Mouse (Mus musculus) liver, embryonic 12.5 days (tissue): Measurements from ENCODE around the gene Tsga10. TPM values are rescaled to one million over a fixed set of nuclear protein-coding genes. Genes with fewer than 3 reads are reported as not detected.
"Not testable (repeated sequence)": the region's sequence is repeated elsewhere in the genome, so short reads cannot be mapped to it uniquely, and the experiment has no call there.

ENCODE experiments used
- ATAC-seq: fragments of 200-750 bp; cut with Nextera tagmentation; 2 replicates; pipeline ENCODE4 v1.8.0; 2017; ENCODE audit warnings: moderate number of reproducible peaks, mild to moderate bottlenecking, moderate library complexity
- H3K27ac ChIP-seq: fragments of 300-500 bp; sonication (generic); 2 replicates; pipeline ENCODE4 v1.5.1; 2016; ENCODE audit warnings: mild to moderate bottlenecking
- H3K27me3 ChIP-seq: fragments of 300-500 bp; sonication (generic); replicated peaks from 2 replicates; pipeline ENCODE4 v1.6.1; 2016; ENCODE audit warnings: mild to moderate bottlenecking, moderate library complexity
- H3K36me3 ChIP-seq: fragments of 300-500 bp; sonication (generic); 2 replicates; pipeline ENCODE4 v1.6.1; 2016; ENCODE audit warnings: mild to moderate bottlenecking, moderate library complexity
- H3K4me1 ChIP-seq: fragments of 300-500 bp; sonication (generic); 2 replicates; pipeline ENCODE4 v1.6.1; 2016
- H3K4me2 ChIP-seq: fragments of 300-500 bp; sonication (generic); 2 replicates; pipeline ENCODE4 v1.6.1; 2016; ENCODE audit warnings: mild to moderate bottlenecking, moderate library complexity
- H3K4me3 ChIP-seq: fragments of 300-500 bp; sonication (generic); 2 replicates; pipeline ENCODE4 v1.5.1; 2016; ENCODE audit warnings: mild to moderate bottlenecking, moderate library complexity
- H3K9ac ChIP-seq: fragments of 300-500 bp; sonication (generic); 2 replicates; pipeline ENCODE4 v1.6.1; 2016; ENCODE audit warnings: mild to moderate bottlenecking, moderate library complexity
- H3K9me3 ChIP-seq: fragments of 300-500 bp; sonication (generic); replicated peaks from 2 replicates; pipeline ENCODE4 v1.6.1; 2016; ENCODE audit warnings: mild to moderate bottlenecking, moderate library complexity
- WGBS: fragments of 180-500 bp; shearing (Covaris S2); methylation state at CpG from one replicate; pipeline ENCODE4 v1.1.7; 2016; ENCODE audit not compliant: insufficient replicate concordance; 5-methylcytosine and 5-hydroxymethylcytosine counted together
- polyA plus RNA-seq: library from polyadenylated mRNA; unstranded; fragments of >200 nt; fragmentation: Nextera tagmentation; extraction: Ambion mirVana; gene quantifications from 2 replicates; pipeline ENCODE4 v1.2.1, GENCODE M21; 2016

Tsga10 gene
- polyA plus RNA-seq, 1 experiment from 2014 or later, result 2.3 TPM

DNA sequence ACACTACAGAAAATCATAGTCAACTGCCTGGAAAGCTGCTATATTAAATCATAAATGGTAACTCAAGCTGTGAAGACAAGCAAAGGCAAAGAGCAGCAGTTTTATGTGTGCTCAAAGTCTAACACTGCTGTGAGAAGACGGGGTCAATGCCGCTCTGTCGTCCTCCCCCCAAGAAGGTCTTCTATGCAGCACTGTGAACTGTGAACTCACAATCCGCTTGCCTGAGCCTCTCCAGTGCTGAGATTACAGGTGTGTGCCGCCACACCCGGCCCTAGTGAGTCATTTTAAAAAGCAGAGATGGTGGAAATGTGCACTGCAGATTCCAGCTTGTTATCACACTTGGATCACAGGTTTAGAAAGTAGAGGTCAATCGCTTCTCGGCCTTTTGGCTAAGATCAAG, 19.4 kb downstream of the Tsga10 start:
- no peaks in the 10 kb centered on the region for H3K4me1 ChIP-seq
- H3K4me2 ChIP-seq, result no peak overlapping the region
- WGBS, result 68% methylated on average over 8 of the region's 8 CpGs

DNA sequence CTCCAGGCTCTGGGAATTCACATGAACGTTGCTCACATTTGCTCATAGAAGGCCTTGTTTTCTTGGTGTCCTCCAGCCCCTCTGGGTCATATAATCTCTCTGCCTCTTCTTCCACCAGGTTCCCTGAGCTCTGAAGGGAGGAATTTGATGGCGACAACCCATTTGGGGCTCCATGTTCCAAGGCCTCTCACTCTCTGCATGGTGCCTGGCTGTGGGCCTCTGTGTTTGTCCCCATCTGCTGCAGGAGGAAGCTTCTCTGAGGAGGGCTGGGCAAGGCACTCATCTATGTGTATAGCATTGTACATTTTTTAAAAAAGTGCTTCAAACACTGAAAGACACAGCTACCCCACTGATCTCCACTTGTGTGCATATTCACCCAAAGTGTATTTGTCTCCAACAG, 34.5 kb downstream of the Tsga10 start:
- H3K27ac ChIP-seq, result no peak overlapping the region
- no peak overlapping the region for H3K4me2 ChIP-seq
- no peaks in the 10 kb centered on the region for H3K4me1 ChIP-seq
- ATAC-seq, result no peak
- H3K36me3 ChIP-seq, result no peaks in the 10 kb centered on the region
- WGBS, result 63% methylated on average over 2 of the region's 2 CpGs
- H3K9me3 ChIP-seq, result no peaks in the 10 kb centered on the region
- H3K9ac ChIP-seq, result no peak overlapping the region
- H3K27me3 ChIP-seq, result no peaks in the 10 kb centered on the region
- H3K4me3 ChIP-seq, result no peak overlapping the region

More for the DNA sequence above, 19.4 kb downstream of the Tsga10 start:
- Histone ChIP-seq H3K27me3 (no peaks in the 10 kb centered on the region), H3K36me3 (no peaks in the 10 kb centered on the region), H3K4me3 (no peak overlapping the region), H3K9ac (no peak overlapping the region), H3K27ac (no peak overlapping the region), H3K9me3 (no peaks in the 10 kb centered on the region)
- ATAC-seq, result no peak

DNA sequence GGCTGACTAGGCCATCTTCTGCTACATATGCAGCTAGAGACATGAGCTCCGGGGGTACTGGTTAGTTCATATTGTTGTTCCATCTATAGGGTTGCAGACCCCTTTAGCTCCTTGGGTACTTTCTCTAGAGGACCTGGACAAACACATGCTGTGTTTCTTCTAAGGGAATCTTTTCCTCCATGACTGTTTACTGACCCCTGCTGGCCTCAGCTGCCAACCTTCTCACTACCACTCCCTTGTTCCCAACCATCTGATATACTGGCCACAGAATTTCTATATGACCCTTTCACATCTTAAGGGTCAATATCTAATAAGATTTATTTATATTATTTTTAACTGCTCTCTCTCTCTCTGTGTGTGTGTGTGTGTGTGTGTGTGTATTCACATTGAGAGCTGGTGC, 63.9 kb downstream of the Tsga10 start:
- not testable (repeated sequence) for H3K27ac ChIP-seq, H3K4me1 ChIP-seq, H3K4me3 ChIP-seq, H3K36me3 ChIP-seq, ATAC-seq, H3K9me3 ChIP-seq, H3K4me2 ChIP-seq, H3K27me3 ChIP-seq, H3K9ac ChIP-seq
- WGBS, result 62% methylated on average over 1 of the region's 1 CpGs

DNA sequence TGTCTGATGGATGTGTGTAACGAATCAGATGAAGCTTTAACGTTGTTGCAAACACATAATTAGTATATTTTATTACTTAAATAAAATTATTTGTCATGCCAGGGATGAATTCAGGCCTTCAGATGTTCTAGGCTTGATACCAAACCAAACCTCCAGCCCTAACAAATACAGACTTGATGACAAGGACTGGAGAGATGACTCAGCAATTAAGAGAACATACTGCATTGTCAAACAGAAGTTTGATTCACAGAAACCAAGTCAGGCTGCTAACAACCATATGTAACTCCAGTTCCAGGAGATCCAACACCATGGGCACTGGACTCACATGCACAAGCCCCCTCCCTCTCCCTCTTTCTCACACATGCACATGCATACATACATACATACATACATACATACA, 65.9 kb downstream of the Tsga10 start:
- no peaks in the 10 kb centered on the region for H3K27me3 ChIP-seq
- no peak overlapping the region for H3K27ac ChIP-seq
- 0 out of 2 replicates have a peak, but pooled peaks cover 3% of the 10 kb centered on the region for H3K4me1 ChIP-seq
- no peaks in the 10 kb centered on the region for H3K9me3 ChIP-seq
- ATAC-seq, result no peak
- no peak overlapping the region for H3K4me2 ChIP-seq
- no peak overlapping the region for H3K9ac ChIP-seq
- no peak overlapping the region for H3K4me3 ChIP-seq
- 71% methylated on average over 2 of the region's 2 CpGs for WGBS
- H3K36me3 ChIP-seq, result no peaks in the 10 kb centered on the region

DNA sequence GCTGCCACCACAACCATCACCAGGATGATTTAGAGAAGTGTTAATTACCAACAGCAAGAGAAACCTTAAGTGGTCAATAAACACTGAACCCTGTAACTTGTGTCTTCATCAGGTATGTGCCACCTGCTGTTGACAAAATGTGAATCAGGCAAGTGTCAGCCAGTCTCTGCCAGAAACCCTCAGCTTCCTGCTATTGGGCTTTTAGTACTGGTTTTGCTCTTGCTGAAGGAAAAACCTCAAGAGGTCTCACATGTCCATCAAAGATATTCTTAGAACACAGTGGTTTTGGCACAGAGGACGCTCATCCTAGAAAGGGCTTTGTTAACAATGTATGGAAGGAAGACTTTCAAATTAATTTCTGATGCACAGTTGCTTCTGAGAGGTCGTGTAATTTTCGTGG, 66.7 kb downstream of the Tsga10 start:
- H3K27ac ChIP-seq, result no peak overlapping the region

DNA sequence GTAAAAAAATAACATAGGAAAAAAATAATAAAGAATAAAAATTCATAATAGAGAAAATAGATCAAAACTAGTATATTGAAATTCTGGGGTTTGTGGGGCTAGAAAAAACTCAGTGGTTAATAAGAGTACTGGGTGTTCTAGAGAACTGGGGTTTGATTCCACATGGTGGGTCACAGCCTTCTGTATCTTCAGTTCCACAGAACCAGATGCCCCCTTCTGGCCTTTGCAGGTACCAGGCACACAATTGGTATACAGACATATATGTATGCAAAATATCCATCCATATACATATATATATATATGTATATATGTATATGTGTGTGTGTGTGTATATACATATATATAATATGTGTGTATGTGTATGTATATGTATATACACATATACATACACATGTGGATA, 106.8 kb downstream of the Tsga10 start:
- Histone ChIP-seq H3K9me3 (no peaks in the 10 kb centered on the region), H3K4me2 (no peak overlapping the region)
- no peak for ATAC-seq

More for the DNA sequence above, 66.7 kb downstream of the Tsga10 start:
- H3K9ac ChIP-seq, result no peak overlapping the region
- 0 out of 2 replicates have a peak, but pooled peaks cover 3% of the 10 kb centered on the region for H3K4me1 ChIP-seq
- no peaks in the 10 kb centered on the region for H3K36me3 ChIP-seq
- no peaks in the 10 kb centered on the region for H3K27me3 ChIP-seq
- no peak overlapping the region for H3K4me3 ChIP-seq
- no peak for ATAC-seq
- WGBS, result 13% methylated on average over 3 of the region's 3 CpGs
- H3K9me3 ChIP-seq, result no peaks in the 10 kb centered on the region
- no peak overlapping the region for H3K4me2 ChIP-seq

DNA sequence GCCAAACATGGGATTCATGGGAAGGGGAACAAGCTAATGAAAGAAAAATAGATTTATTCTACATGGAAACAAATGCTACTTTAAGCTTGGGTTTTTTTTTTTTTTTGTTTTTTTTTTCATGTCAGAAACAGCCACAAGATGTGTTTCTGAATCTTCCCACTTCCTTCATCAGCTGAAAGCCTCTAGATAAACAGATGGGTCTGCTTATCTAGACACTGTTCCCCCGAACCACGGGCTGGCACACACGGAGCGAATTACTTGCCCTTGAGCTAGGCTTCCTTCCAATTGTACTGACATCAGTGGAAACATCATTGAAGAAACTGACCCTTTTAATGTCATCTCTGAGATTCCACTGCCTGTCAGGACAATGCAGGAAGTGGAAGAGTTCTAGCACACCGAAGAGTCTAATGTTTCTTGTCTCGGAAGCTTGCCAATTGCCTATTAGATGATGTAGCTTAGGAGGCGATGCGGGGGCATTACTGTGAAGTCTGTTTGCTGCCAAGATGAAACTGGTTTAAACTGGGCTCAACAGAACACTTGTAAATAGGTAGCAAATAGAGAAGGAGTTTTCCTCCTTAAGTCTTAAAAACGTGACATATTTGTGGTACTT, 121.5 kb downstream of the Tsga10 start:
- Histone ChIP-seq H3K4me2 (no peak overlapping the region), H3K4me3 (no peak overlapping the region), H3K27ac (no peak overlapping the region), H3K27me3 (0 out of 2 replicates have a peak, but pooled peaks cover 5% of the 10 kb centered on the region), H3K36me3 (no peaks in the 10 kb centered on the region), H3K9ac (no peak overlapping the region), H3K4me1 (peaks cover 19% of the 10 kb centered on the region), H3K9me3 (no peaks in the 10 kb centered on the region)
- 40% methylated on average over 9 of the region's 9 CpGs for WGBS
- peak; percentile 61; the same call in 1 of the 2 replicates for ATAC-seq

More for the DNA sequence above, 106.8 kb downstream of the Tsga10 start:
- Histone ChIP-seq H3K4me1 (no peaks in the 10 kb centered on the region), H3K4me3 (no peak overlapping the region), H3K36me3 (no peaks in the 10 kb centered on the region), H3K9ac (no peak overlapping the region), H3K27me3 (no peaks in the 10 kb centered on the region), H3K27ac (no peak overlapping the region)

DNA sequence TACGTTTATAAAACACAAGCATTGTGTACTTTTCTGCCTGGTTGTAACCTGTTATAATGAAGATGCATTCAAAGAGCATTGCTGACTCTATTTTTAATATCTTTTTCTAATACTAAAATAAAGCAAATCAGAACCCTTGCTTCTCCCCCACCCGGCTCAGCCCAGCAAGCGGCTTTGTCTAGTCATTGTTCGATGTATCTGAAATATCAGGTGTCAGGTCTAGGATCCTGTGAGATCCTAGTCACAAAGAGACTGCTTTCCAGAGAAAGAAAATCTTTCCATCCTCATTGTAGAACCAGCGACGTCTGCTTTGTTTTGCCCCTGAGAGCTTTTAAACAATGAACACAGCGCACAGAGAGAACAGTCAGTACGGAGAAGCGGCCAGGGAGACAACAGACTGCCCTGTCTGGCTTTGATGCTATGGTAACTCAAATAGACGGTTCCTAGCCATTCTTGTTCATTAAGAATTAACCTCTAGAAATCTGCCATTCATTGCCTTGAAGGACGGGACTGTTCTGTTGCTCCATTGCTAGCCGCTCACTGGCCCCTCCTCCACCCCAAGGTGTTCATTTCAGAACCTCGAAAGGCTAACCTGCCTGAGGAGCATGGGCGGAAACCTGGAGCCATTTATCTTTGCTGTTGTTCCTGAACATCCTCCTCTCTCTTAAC, 123.5 kb downstream of the Tsga10 start:
- H3K27ac ChIP-seq, result no peak overlapping the region
- H3K36me3 ChIP-seq, result no peaks in the 10 kb centered on the region
- ATAC-seq, result no peak
- H3K9ac ChIP-seq, result no peak overlapping the region
- no peak overlapping the region for H3K4me2 ChIP-seq
- no peaks in the 10 kb centered on the region for H3K9me3 ChIP-seq
- no peak overlapping the region for H3K4me3 ChIP-seq
- H3K27me3 ChIP-seq, result 0 out of 2 replicates have a peak, but pooled peaks cover 5% of the 10 kb centered on the region
- WGBS, result 73% methylated on average over 14 of the region's 14 CpGs
- H3K4me1 ChIP-seq, result peaks cover 19% of the 10 kb centered on the region

DNA sequence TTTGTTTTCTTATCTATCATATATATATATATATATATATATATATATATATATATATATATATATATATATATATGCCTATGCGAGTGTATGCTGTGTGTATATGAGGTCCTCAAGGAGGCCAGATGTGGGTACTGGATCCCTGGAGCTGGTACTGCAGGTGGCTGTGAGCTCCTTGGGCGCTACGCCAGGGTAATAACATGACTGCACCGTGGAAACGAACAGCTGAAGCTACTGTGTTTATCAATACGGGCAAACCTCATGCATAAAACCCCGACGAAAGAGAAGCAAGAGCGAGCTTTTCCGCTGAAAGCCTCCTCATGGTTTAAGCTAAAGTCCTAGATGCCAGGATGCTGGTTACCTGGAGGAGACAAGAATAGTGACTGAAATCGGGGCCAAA, 124.1 kb downstream of the Tsga10 start:
- WGBS, result 74% methylated on average over 10 of the region's 11 CpGs
- Histone ChIP-seq H3K27me3 (0 out of 2 replicates have a peak, but pooled peaks cover 5% of the 10 kb centered on the region), H3K9ac (no peak overlapping the region), H3K4me1 (peaks cover 20% of the 10 kb centered on the region), H3K27ac (no peak overlapping the region), H3K4me2 (no peak overlapping the region), H3K9me3 (no peaks in the 10 kb centered on the region), H3K36me3 (no peaks in the 10 kb centered on the region), H3K4me3 (no peak overlapping the region)
- no peak for ATAC-seq

DNA sequence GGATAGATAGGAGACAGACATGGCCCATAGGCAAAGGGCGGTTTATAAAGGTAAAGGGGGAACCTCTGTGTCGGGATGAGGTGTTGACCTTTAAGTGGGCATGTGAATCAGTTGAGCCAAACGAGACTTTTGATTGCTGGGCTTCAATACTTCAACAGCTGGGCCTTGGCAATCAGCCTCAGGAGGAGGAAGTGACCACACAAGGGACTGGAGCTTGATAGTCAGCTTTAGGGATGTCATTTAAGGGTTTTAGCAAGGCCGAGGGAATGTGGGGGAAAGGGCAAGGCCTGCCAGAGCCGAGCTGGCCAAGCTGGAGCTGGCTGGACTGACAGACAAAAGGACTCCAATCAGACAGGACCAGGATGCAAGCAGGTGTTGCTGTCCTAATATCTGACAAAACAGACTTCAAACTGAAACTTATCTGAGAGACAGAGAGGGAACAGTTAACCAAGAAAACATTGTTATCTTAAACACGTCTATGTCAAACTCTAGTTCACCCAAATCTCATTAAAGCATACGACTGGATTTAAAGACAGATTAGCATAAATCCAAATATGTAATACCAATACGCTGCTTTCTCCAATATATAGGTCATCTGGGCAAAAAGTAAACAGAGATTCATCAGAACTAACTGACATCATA, 125.9 kb downstream of the Tsga10 start:
- Histone ChIP-seq H3K4me1 (peaks cover 22% of the 10 kb centered on the region), H3K9me3 (no peaks in the 10 kb centered on the region), H3K36me3 (no peaks in the 10 kb centered on the region), H3K27ac (no peak overlapping the region), H3K27me3 (0 out of 2 replicates have a peak, but pooled peaks cover 5% of the 10 kb centered on the region), H3K9ac (no peak overlapping the region), H3K4me2 (no peak overlapping the region), H3K4me3 (no peak overlapping the region)
- ATAC-seq, result no peak
- 29% methylated on average over 8 of the region's 8 CpGs for WGBS

DNA sequence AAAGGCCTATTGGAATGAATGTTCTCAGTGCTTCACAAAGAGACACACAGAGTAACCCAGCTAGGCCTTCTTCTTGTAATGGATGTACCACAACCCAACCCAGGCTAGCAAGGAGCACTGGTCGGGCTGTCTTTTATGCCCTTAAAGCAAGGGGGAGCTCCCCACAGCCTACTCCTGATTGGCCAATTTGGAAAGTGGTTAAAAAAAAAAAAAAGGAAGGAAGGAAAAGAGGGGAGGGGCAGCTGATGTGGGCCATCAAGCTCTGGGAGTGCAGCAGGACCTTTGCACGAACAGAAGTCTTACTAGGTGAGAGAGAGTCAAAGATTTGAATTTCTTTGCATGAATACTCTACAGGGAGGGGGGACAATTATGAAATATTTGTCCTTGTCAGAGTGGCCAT, 127.3 kb downstream of the Tsga10 start:
- WGBS, result 32% methylated on average over 2 of the region's 2 CpGs

DNA sequence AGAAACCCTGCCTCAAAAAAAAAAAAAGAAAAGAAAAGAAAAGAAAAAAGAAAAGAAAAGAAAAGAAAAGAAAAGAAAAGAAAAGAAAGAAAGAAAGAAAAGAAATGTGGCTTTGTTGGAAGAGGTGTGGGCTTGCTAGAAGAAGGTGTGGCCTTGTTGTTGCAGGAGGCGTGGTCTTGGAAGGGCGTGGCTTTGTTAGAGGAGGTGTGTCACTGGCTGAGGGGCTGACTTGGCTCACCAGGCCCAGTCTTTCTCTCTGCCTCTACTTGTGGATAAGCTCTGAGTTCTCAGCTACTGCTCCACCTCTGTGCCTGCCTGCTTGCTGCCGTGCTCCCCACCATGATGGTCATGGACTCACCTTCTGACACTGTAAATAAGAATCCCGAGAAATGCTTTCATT, 129.2 kb downstream of the Tsga10 start:
- no peaks in the 10 kb centered on the region for H3K36me3 ChIP-seq
- ATAC-seq, result 0 out of 2 replicates have a peak, but pooled peaks have one; percentile 57
- no peaks in the 10 kb centered on the region for H3K27me3 ChIP-seq
- H3K4me2 ChIP-seq, result no peak overlapping the region
- peaks cover 9% of the 10 kb centered on the region for H3K4me1 ChIP-seq
- no peak overlapping the region for H3K9ac ChIP-seq
- no peak overlapping the region for H3K27ac ChIP-seq
- no peaks in the 10 kb centered on the region for H3K9me3 ChIP-seq
- whole genome bisulfite sequencing, result 52% methylated on average over 4 of the region's 4 CpGs
- no peak overlapping the region for H3K4me3 ChIP-seq

More for the DNA sequence above, 127.3 kb downstream of the Tsga10 start:
- H3K36me3 ChIP-seq, result no peaks in the 10 kb centered on the region
- ATAC-seq, result no peak
- no peaks in the 10 kb centered on the region for H3K9me3 ChIP-seq
- peaks cover 10% of the 10 kb centered on the region for H3K4me1 ChIP-seq
- no peak overlapping the region for H3K27ac ChIP-seq
- H3K4me2 ChIP-seq, result no peak overlapping the region
- no peak overlapping the region for H3K9ac ChIP-seq
- no peak overlapping the region for H3K4me3 ChIP-seq
- 0 out of 2 replicates have a peak, but pooled peaks cover 5% of the 10 kb centered on the region for H3K27me3 ChIP-seq
